Mouse (Mus musculus) kidney, adult 2 months (tissue): ENCODE results near the gene Slc37a1. TPM values are rescaled to one million over a fixed set of nuclear protein-coding genes. Genes with fewer than 3 reads are reported as not detected.
A peak's percentile ranks its signal among the peaks of the same experiment; 100 is the strongest.

ENCODE experiments used
- DNase-seq: peaks from one replicate; pipeline ENCODE4 v3.0.0; 2021
- H3K27ac ChIP-seq: fragments of 200-500 bp; 2 replicates; pipeline ENCODE4 v1.5.1; 2012; ENCODE audit warnings: low read depth, low read length, control low read depth, inconsistent platforms; ENCODE audit not compliant: insufficient read depth
- H3K27me3 ChIP-seq: fragments of 200-500 bp; replicated peaks from 2 replicates; pipeline ENCODE4 v1.6.1; 2012; ENCODE audit warnings: mild to moderate bottlenecking, moderate library complexity, low read length, inconsistent platforms; ENCODE audit not compliant: control insufficient read depth, insufficient read depth
- H3K36me3 ChIP-seq: fragments of 200-500 bp; 2 replicates; pipeline ENCODE4 v1.6.1; 2012; ENCODE audit warnings: mild to moderate bottlenecking, moderate library complexity, low read length, inconsistent platforms; ENCODE audit not compliant: control insufficient read depth, insufficient read depth
- H3K4me1 ChIP-seq: fragments of 200-500 bp; 2 replicates; pipeline ENCODE4 v1.6.1; 2011; ENCODE audit warnings: low read length; ENCODE audit not compliant: control insufficient read depth, insufficient read depth
- H3K4me3 ChIP-seq: fragments of 200-500 bp; 2 replicates; pipeline ENCODE4 v1.5.1; 2011; ENCODE audit warnings: mild to moderate bottlenecking, low read depth, low read length, control low read depth; ENCODE audit not compliant: insufficient read depth
- CTCF ChIP-seq: fragments of 200-500 bp; conservative IDR thresholded peaks from 2 replicates; pipeline ENCODE4 v1.5.1; 2011; ENCODE audit warnings: low read depth, mild to moderate bottlenecking, control low read depth, low read length, moderate library complexity, mixed read lengths; ENCODE audit not compliant: insufficient read depth, insufficient read length
- POLR2A ChIP-seq: fragments of 200-500 bp; IDR thresholded peaks from one replicate; pipeline ENCODE4 v1.6.1; 2011; ENCODE audit warnings: low read depth, low read length, control low read depth
- WGBS: fragments of 180-500 bp; shearing (Covaris S2); methylation state at CpG from one replicate; pipeline ENCODE4 v1.1.7; 2018; 5-methylcytosine and 5-hydroxymethylcytosine counted together
- polyA plus RNA-seq: library from polyadenylated mRNA; depleted of rRNA; stranded (reverse); fragments of >200 nt; gene quantifications from 2 replicates; pipeline ENCODE4 v1.2.3, GENCODE M21; 2012

Slc37a1 gene
- polyA plus RNA-seq, 1 experiment, result 6.5 TPM

GRCm38 (mm10) chr17:31335344-31336080 lies 48.9 kb downstream of the Slc37a1 start:
- H3K27ac ChIP-seq, result no peak overlapping the region
- H3K36me3 ChIP-seq, result no peaks in the 10 kb centered on the region
- WGBS, result 48% methylated on average over 22 of the region's 22 CpGs
- TF ChIP-seq POLR2A, result no peak
- no peak for TF ChIP-seq CTCF
- H3K4me3 ChIP-seq, result no peak overlapping the region
- no peaks in the 10 kb centered on the region for H3K27me3 ChIP-seq
- peak; percentile 33 for DNase-seq
- H3K4me1 ChIP-seq, result no peaks in the 10 kb centered on the region; the same call in 1 of the 2 replicates

GRCm38 (mm10) chr17:31339769-31340168 lies 53.2 kb downstream of the Slc37a1 start:
- no peaks in the 10 kb centered on the region for H3K36me3 ChIP-seq
- 96% methylated on average over 2 of the region's 2 CpGs for WGBS
- TF ChIP-seq POLR2A, result no peak
- TF ChIP-seq CTCF, result no peak
- no peaks in the 10 kb centered on the region for H3K27me3 ChIP-seq
- no peak overlapping the region for H3K4me3 ChIP-seq
- no peak overlapping the region for H3K27ac ChIP-seq
- DNase-seq, result no peak
- H3K4me1 ChIP-seq, result peaks cover 2% of the 10 kb centered on the region; the same call in 1 of the 2 replicates

- TF ChIP-seq POLR2A (no peak), CTCF (no peak)
- Histone ChIP-seq H3K27me3 (no peaks in the 10 kb centered on the region), H3K36me3 (no peaks in the 10 kb centered on the region), H3K4me3 (no peak overlapping the region), H3K4me1 (peaks cover 2% of the 10 kb centered on the region; the same call in 1 of the 2 replicates), H3K27ac (no peak overlapping the region)
- 76% methylated on average over 6 of the region's 6 CpGs for whole genome bisulfite sequencing
- DNase-seq, result no peak
Observed at GRCm38 (mm10) chr17:31342191-31342590, 55.6 kb downstream of the Slc37a1 start.

GRCm38 (mm10) chr17:31344172-31344801 lies 57.7 kb downstream of the Slc37a1 start:
- no peak overlapping the region for H3K4me3 ChIP-seq
- WGBS, result 49% methylated on average over 5 of the region's 5 CpGs
- TF ChIP-seq POLR2A (no peak), CTCF (peak; percentile 81)
- no peaks in the 10 kb centered on the region for H3K36me3 ChIP-seq
- peak; percentile 77 for DNase-seq
- H3K4me1 ChIP-seq, result peaks cover 2% of the 10 kb centered on the region; the same call in 1 of the 2 replicates
- H3K27ac ChIP-seq, result no peak overlapping the region
- no peaks in the 10 kb centered on the region for H3K27me3 ChIP-seq

- 62% methylated on average over 3 of the region's 3 CpGs for WGBS
- Histone ChIP-seq H3K27me3 (no peaks in the 10 kb centered on the region), H3K4me3 (no peak overlapping the region), H3K36me3 (no peaks in the 10 kb centered on the region), H3K4me1 (peaks cover 2% of the 10 kb centered on the region; the same call in 1 of the 2 replicates), H3K27ac (no peak overlapping the region)
- DNase-seq, result peak; percentile 51
- no peak for TF ChIP-seq POLR2A
- no peak for TF ChIP-seq CTCF
Observed at GRCm38 (mm10) chr17:31344816-31345215, 58.2 kb downstream of the Slc37a1 start.

- H3K4me1 ChIP-seq, result peaks cover 2% of the 10 kb centered on the region; the same call in 1 of the 2 replicates
- TF ChIP-seq CTCF (no peak), POLR2A (no peak)
- H3K27me3 ChIP-seq, result no peaks in the 10 kb centered on the region
- H3K27ac ChIP-seq, result no peak overlapping the region
- H3K4me3 ChIP-seq, result no peak overlapping the region
- 94% methylated on average over 5 of the region's 5 CpGs for WGBS
- no peak for DNase-seq
- H3K36me3 ChIP-seq, result no peaks in the 10 kb centered on the region
Observed at GRCm38 (mm10) chr17:31348129-31348528, 61.5 kb downstream of the Slc37a1 start.

GRCm38 (mm10) chr17:31349388-31349787 lies 62.8 kb downstream of the Slc37a1 start:
- Histone ChIP-seq H3K27me3 (no peaks in the 10 kb centered on the region), H3K4me3 (no peak overlapping the region), H3K36me3 (no peaks in the 10 kb centered on the region), H3K27ac (no peak overlapping the region), H3K4me1 (peaks cover under 1% of the 10 kb centered on the region; the same call in 1 of the 2 replicates)
- no peak for DNase-seq
- TF ChIP-seq CTCF (no peak), POLR2A (no peak)
- 86% methylated on average over 12 of the region's 12 CpGs for WGBS
